Mouse (Mus musculus) neural tube, embryonic 10.5 days (tissue): ENCODE results near the gene Cyp2a12.
"Not testable (repeated sequence)": the region's sequence is repeated elsewhere in the genome, so short reads cannot be mapped to it uniquely, and the experiment has no call there.

Experiments used
- DNase-seq: peaks from one replicate; pipeline ENCODE4 v3.0.0-alpha.2; 2017; ENCODE audit warnings: low spot score; ENCODE audit errors: extremely low spot score

Gene Cyp2a12

GRCm38 (mm10) chr7:27028789-27029188, at the start of gene Cyp2a12:
Gene Cyp2a12 (plus strand): TSS chr7:27029081.
- DNase-seq, result no peak

GRCm38 (mm10) chr7:26981464-26981863, 47.4 kb upstream of the Cyp2a12 start:
- DNase-seq, result not testable (repeated sequence)

- DNase-seq, result not testable (repeated sequence)
Observed at GRCm38 (mm10) chr7:26981937-26982336, 46.9 kb upstream of the Cyp2a12 start.

DNA sequence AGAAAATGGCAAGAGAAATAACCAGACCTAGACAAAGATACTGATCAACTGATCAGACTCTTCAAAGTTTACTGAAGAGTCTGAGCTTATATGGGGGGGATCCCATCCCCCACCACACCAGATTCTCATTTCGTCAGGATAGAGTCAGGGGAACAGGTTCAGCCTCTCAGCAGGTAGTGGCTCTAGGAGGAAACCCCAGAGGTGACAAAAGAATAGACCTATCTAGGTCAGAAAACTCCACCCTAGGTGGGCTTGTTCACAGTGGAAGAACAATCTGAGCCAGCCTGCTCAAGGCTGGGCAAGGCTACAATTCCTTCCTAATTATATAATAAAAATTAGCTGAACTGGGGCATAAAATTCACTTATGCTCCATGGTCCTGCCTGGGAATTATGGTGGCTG, 46.3 kb upstream of the Cyp2a12 start:
- DNase-seq, result no peak

GRCm38 (mm10) chr7:26983151-26983550, 45.7 kb upstream of the Cyp2a12 start:
- not testable (repeated sequence) for DNase-seq

GRCm38 (mm10) chr7:27026581-27026980, 2.3 kb upstream of the Cyp2a12 start:
- DNase-seq, result not testable (repeated sequence)

GRCm38 (mm10) chr7:27048886-27049285, 20.0 kb downstream of the Cyp2a12 start:
- DNase-seq, result not testable (repeated sequence)

GRCm38 (mm10) chr7:27059333-27059732, 30.5 kb downstream of the Cyp2a12 start:
- not testable (repeated sequence) for DNase-seq

DNA sequence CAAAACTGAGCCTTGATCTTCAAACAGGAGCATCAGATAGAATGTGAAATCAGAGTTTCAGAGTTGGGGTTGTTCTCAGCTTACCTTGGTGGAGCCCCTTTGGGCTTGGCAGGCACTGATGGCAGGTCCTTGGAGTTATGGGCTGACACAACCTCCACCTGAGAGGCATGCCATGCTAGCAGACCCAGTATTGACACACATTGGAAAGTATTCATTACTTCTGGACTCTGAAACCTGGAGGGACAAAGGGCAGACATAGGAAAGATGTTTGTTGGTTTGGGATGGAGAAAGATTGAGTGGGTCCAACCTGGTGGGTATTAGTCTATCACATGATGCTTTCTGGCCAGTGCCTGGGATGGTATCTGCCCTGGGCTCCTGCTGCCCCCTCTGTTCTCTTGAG, 31.0 kb downstream of the Cyp2a12 start:
- DNase-seq, result not testable (repeated sequence)

- DNase-seq, result no peak
Observed at GRCm38 (mm10) chr7:27078641-27079040, 49.8 kb downstream of the Cyp2a12 start.

- DNase-seq, result no peak
Observed at GRCm38 (mm10) chr7:27081625-27082024, 52.7 kb downstream of the Cyp2a12 start.
